Mouse (Mus musculus) liver, embryonic 11.5 days (tissue): ENCODE measurements around the gene Ptprg. TPM values are rescaled to one million over a fixed set of nuclear protein-coding genes. Genes with fewer than 3 reads are reported as not detected.

Experiments used
- ATAC-seq: fragments of 200-750 bp; cut with Nextera tagmentation; replicated peaks from 2 replicates; pipeline ENCODE4 v1.8.0; 2017; ENCODE audit warnings: moderate number of reproducible peaks, mild to moderate bottlenecking, moderate TSS enrichment, moderate library complexity; ENCODE audit not compliant: low FRiP score
- DNase-seq: peaks from one replicate; pipeline ENCODE4 v3.0.0-alpha.2; 2017; ENCODE audit warnings: low spot score
- H3K27ac ChIP-seq: fragments of 300-500 bp; sonication (generic); 2 replicates; pipeline ENCODE4 v1.5.1; 2014; ENCODE audit warnings: mild to moderate bottlenecking, low read depth, low read length, control low read depth
- H3K27me3 ChIP-seq: fragments of 300-500 bp; sonication (generic); replicated peaks from 2 replicates; pipeline ENCODE4 v1.6.1; 2014; ENCODE audit warnings: low read length, mixed read lengths; ENCODE audit not compliant: control insufficient read depth, insufficient read depth
- H3K36me3 ChIP-seq: fragments of 300-500 bp; sonication (generic); 2 replicates; pipeline ENCODE4 v1.6.1; 2014; ENCODE audit warnings: mild to moderate bottlenecking, low read length, moderate library complexity, mixed read lengths; ENCODE audit not compliant: control insufficient read depth, insufficient read depth
- H3K4me1 ChIP-seq: fragments of 300-500 bp; sonication (generic); replicated peaks from 2 replicates; pipeline ENCODE4 v1.6.1; 2014; ENCODE audit warnings: low read length, mixed read lengths; ENCODE audit not compliant: control insufficient read depth, insufficient read depth
- H3K4me2 ChIP-seq: fragments of 300-500 bp; sonication (generic); 2 replicates; pipeline ENCODE4 v1.6.1; 2014; ENCODE audit warnings: mild to moderate bottlenecking, control low read depth, moderate library complexity
- H3K4me3 ChIP-seq: fragments of 300-500 bp; sonication (generic); 2 replicates; pipeline ENCODE4 v1.5.1; 2014; ENCODE audit warnings: low read depth, low read length, control low read depth
- H3K9ac ChIP-seq: fragments of 300-500 bp; sonication (generic); 2 replicates; pipeline ENCODE4 v1.6.1; 2014; ENCODE audit warnings: low read depth, low read length, control low read depth
- H3K9me3 ChIP-seq: fragments of 300-500 bp; sonication (generic); 2 replicates; pipeline ENCODE4 v1.6.1; 2016; ENCODE audit warnings: low read length, inconsistent platforms, mixed read lengths; ENCODE audit not compliant: control insufficient read depth
- WGBS: fragments of 180-500 bp; shearing (Covaris S2); extraction: QIAGEN DNeasy Blood & Tissue Kit; methylation state at CpG from one replicate; pipeline ENCODE4 v1.1.7; 2014; 5-methylcytosine and 5-hydroxymethylcytosine counted together
- polyA plus RNA-seq: library from polyadenylated mRNA; unstranded; fragments of >200 nt; fragmentation: Nextera tagmentation; extraction: Ambion mirVana; gene quantifications from 2 replicates; pipeline ENCODE4 v1.2.1, GENCODE M21; 2014

Gene Ptprg
- polyA plus RNA-seq, 1 experiment from 2014 or later: 8.6 TPM

DNA sequence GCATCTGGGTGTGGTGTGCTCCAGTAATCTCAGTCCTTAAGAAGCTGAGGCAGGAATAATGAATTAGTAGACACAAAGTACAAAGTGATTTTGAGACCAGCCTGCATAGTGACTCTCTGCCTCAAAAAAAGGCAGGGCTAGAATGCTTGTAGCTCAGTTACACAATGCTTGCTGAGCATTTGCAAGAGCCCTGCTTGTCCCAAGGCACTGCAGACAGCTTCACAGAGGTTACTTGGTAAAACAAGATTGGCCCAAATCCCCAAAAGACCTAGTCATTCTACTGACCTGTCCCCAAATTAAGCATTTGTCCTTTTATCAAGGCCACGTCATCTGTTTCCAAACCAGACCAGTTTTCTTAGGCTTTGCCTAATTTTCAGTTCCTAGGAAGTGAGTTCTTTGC, 190.4 kb downstream of the Ptprg start:
- Histone ChIP-seq H3K4me3 (no peak overlapping the region), H3K27me3 (no peaks in the 10 kb centered on the region), H3K27ac (no peak overlapping the region), H3K9me3 (no peaks in the 10 kb centered on the region), H3K4me2 (no peak overlapping the region), H3K36me3 (no peaks in the 10 kb centered on the region), H3K9ac (no peak overlapping the region), H3K4me1 (no peaks in the 10 kb centered on the region)
- DNase-seq (no peak), ATAC-seq (no peak)
- 89% methylated on average over 1 of the region's 1 CpGs for WGBS

DNA sequence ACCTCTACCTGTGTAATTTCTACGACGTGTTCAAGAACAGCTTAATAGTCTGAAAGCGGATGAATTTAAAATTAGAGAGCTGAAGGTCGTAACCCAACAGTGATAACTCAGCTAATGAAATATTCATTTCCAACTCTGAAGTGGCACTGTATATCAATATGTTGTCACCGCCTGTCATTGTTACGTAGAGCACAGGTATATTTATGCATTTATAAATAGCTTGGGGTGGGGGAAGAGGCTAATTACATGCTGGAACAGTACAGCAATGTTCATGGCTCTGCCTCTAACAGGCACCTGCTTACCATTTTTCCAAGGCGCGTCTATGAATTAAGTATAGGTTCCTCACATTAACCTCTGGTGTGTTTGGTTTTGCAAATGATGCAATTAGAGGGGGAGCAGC, 199.3 kb downstream of the Ptprg start:
- H3K4me1 ChIP-seq: no peaks in the 10 kb centered on the region
- H3K27ac ChIP-seq: no peak overlapping the region
- H3K36me3 ChIP-seq: no peaks in the 10 kb centered on the region
- WGBS: 81% methylated on average over 8 of the region's 8 CpGs
- no peak overlapping the region for H3K4me3 ChIP-seq
- no peak for DNase-seq
- no peaks in the 10 kb centered on the region for H3K27me3 ChIP-seq
- no peaks in the 10 kb centered on the region for H3K9me3 ChIP-seq
- H3K9ac ChIP-seq: no peak overlapping the region
- ATAC-seq: no peak
- H3K4me2 ChIP-seq: no peak overlapping the region

GRCm38 (mm10) chr14:11754656-11755055, 201.3 kb downstream of the Ptprg start:
- Histone ChIP-seq H3K4me2 (no peak overlapping the region), H3K27ac (no peak overlapping the region)

GRCm38 (mm10) chr14:11758185-11758584, 204.9 kb downstream of the Ptprg start:
- Histone ChIP-seq H3K36me3 (no peaks in the 10 kb centered on the region), H3K4me3 (no peak overlapping the region), H3K27me3 (no peaks in the 10 kb centered on the region), H3K9me3 (no peaks in the 10 kb centered on the region), H3K27ac (no peak overlapping the region), H3K9ac (no peak overlapping the region), H3K4me2 (no peak overlapping the region), H3K4me1 (no peaks in the 10 kb centered on the region)
- 67% methylated on average over 6 of the region's 6 CpGs for WGBS
- ATAC-seq (no peak), DNase-seq (no peak)

More at GRCm38 (mm10) chr14:11754656-11755055, 201.3 kb downstream of the Ptprg start:
- Histone ChIP-seq H3K9ac (no peak overlapping the region), H3K36me3 (no peaks in the 10 kb centered on the region), H3K9me3 (no peaks in the 10 kb centered on the region), H3K27me3 (no peaks in the 10 kb centered on the region), H3K4me1 (no peaks in the 10 kb centered on the region), H3K4me3 (no peak overlapping the region)
- WGBS: 75% methylated on average over 4 of the region's 4 CpGs
- ATAC-seq (no peak), DNase-seq (no peak)

DNA sequence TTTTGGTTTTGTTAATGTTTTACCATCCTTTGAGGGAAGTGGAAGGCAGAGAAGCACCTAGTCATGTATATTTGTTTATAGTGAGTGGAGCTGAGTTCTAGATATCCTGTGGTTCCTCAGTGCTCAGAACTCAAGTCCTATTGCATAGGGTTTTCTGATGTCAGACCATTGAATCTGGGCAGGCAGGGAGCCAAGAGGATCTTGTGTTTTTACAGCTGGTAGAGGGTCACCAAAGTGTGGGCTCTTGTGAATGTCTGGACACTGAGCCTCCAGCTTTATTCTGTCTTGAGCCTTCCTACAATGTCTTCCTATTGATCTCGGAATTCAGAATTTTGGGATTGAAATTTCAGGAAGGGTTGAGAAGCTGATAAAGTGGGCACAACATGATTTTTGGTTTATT, 206.0 kb downstream of the Ptprg start:
- no peaks in the 10 kb centered on the region for H3K9me3 ChIP-seq
- H3K4me3 ChIP-seq: no peak overlapping the region
- H3K4me1 ChIP-seq: no peaks in the 10 kb centered on the region
- H3K36me3 ChIP-seq: no peaks in the 10 kb centered on the region
- H3K4me2 ChIP-seq: no peak overlapping the region
- WGBS: 84% methylated on average over 1 of the region's 1 CpGs
- H3K27me3 ChIP-seq: no peaks in the 10 kb centered on the region
- no peak overlapping the region for H3K9ac ChIP-seq
- DNase-seq (no peak), ATAC-seq (no peak)
- H3K27ac ChIP-seq: no peak overlapping the region

DNA sequence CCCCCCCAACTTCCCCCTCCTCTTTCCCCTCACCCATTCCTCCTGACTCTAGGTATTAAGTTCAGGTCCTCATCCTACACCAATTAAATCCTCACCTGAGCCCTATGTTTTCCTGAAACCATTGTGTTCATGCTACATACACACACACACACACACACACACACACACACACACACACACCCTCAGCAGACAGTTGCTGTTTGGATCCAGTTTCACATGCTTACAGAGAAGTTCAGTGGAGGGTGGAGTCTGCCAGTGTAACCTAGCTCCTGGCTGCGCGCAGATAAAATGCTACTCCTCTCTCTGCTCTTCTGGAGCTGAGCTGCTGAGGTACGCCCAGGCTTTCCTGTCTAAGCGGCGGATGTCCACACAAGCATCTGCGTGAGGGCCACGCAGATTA, 209.7 kb downstream of the Ptprg start:
- ATAC-seq (peak; percentile 89), DNase-seq (peak; percentile 34)
- no peaks in the 10 kb centered on the region for H3K4me1 ChIP-seq
- no peak overlapping the region for H3K4me3 ChIP-seq
- no peaks in the 10 kb centered on the region for H3K9me3 ChIP-seq
- no peaks in the 10 kb centered on the region for H3K36me3 ChIP-seq
- H3K9ac ChIP-seq: no peak overlapping the region
- no peaks in the 10 kb centered on the region for H3K27me3 ChIP-seq
- WGBS: 54% methylated on average over 7 of the region's 7 CpGs
- H3K4me2 ChIP-seq: no peak overlapping the region
- no peak overlapping the region for H3K27ac ChIP-seq

DNA sequence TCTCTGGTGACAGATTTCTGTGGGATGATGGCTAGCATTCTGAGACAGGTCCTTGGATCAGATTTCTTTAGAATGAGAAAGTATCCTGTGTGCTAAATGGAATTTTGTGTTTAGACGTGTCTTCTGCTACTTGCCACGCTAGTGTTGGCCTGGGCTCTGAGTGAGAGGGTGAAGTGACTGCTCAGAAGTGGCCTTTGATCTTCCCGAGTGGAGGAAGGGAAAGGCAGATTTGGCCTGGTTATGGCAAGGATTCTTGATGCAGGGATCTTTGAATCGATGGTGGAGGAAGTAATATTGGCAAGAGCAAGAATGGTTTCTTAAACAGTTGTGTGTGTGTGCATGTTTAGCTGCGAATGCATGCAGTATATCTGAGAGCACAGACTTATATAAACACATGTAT, 219.4 kb downstream of the Ptprg start:
- no peak for ATAC-seq
- Histone ChIP-seq H3K27me3 (no peaks in the 10 kb centered on the region), H3K4me2 (no peak overlapping the region), H3K4me1 (0 out of 2 replicates have a peak, but pooled peaks cover 3% of the 10 kb centered on the region), H3K36me3 (no peaks in the 10 kb centered on the region), H3K9me3 (no peaks in the 10 kb centered on the region), H3K4me3 (no peak overlapping the region), H3K27ac (no peak overlapping the region), H3K9ac (no peak overlapping the region)
- no peak for DNase-seq
- 75% methylated on average over 5 of the region's 5 CpGs for WGBS

- Histone ChIP-seq H3K4me3 (no peak overlapping the region), H3K27ac (no peak overlapping the region), H3K9ac (no peak overlapping the region), H3K36me3 (no peaks in the 10 kb centered on the region), H3K4me2 (no peak overlapping the region), H3K27me3 (no peaks in the 10 kb centered on the region), H3K4me1 (0 out of 2 replicates have a peak, but pooled peaks cover 3% of the 10 kb centered on the region), H3K9me3 (no peaks in the 10 kb centered on the region)
- ATAC-seq: no peak
- no peak for DNase-seq
- 48% methylated on average over 4 of the region's 4 CpGs for WGBS
These were observed 221.2 kb downstream of the Ptprg start for GRCm38 (mm10) chr14:11774476-11775037.

DNA sequence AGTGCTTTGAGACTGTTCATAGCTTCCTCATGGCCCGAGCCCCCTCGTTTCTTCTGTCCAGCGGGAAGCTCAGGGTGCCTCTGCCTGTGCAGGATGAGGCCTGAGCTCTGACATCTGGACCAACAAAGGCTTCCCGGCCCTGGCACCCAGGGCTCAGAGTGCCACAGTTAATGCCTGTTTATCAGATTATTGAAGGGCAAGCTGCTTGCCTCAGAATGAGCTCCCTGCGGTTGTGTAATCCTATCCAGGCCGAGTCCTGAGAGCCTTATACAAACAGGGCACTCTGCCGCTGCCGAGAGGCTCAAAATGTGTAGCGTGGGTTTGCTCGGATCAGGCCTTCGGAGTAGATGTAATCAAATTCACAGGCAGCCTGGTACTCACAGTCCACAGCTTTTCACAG, 221.9 kb downstream of the Ptprg start:
- Histone ChIP-seq H3K9me3 (no peaks in the 10 kb centered on the region), H3K4me2 (no peak overlapping the region), H3K27ac (peak overlapping the region; percentile 19; the same call in 1 of the 2 replicates), H3K4me1 (0 out of 2 replicates have a peak, but pooled peaks cover 3% of the 10 kb centered on the region), H3K36me3 (no peaks in the 10 kb centered on the region), H3K4me3 (no peak overlapping the region), H3K9ac (no peak overlapping the region), H3K27me3 (no peaks in the 10 kb centered on the region)
- WGBS: 47% methylated on average over 11 of the region's 11 CpGs
- DNase-seq: no peak
- ATAC-seq: 0 out of 2 replicates have a peak, but pooled peaks have one; percentile 7
